Comparison of ENCODE assay signal across 8 mouse cellular contexts in the genomic region with DNA sequence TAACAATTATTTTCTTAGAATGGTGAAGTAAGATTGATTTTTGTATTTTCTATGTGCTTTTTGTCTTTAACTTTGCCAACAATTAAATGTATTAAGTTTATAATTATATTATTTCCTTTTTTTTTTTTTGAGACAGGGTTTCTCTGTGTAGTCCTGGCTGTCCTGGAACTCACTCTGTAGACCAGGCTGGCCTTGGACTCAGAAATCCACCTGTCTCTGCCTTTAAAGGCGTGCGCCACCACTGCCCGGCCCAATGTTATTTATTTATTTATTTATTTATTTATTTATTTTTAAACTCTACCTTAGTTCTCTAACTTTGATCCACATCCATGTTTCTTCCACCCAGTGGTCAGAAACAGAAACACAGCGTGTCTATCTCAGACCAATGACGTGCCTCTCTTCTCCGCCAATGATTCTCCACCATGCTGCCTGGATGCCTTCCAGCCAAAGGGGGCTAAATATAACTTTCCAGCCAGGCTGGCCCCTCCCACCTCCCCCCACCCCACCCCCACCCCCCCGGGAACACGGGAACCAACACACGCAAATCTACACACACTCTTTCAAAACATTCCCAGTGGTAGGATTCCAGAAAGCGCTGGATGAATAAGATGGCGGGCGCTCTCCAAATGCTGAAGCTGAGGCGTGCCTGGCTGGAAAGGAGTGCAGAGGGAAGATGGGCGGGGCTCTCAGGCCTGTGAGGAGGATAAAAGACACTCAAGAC. TPM values are rescaled to one million over a fixed set of nuclear protein-coding genes. Genes with fewer than 3 reads are reported as not detected.
A peak's percentile ranks its signal among the peaks of the same experiment; 100 is the strongest.
DNase-seq lines count a peak whose midpoint lies in the region; ATAC-seq lines count a peak whose summit lies in the region.

No protein-coding gene starts in this region.

- no peaks in the 10 kb centered on the region for H3K9me3 ChIP-seq in heart, embryonic 13.5 days
- no peaks in the 10 kb centered on the region for H3K9me3 ChIP-seq in kidney, embryonic 16.5 days (ENCODE audit: low read length)

- peak; percentile 40 to 81 for DNase-seq in left cerebral cortex, postnatal 14 days (ENCODE audit: low spot score in 2 of 2)
- DNase-seq in left cerebral cortex, postnatal 36 days (ENCODE audit: low spot score in 2 of 2) = no peak
- DNase-seq in embryo, embryonic 11.5 days (ENCODE audit: low read depth, low spot score) = peak; percentile 53
- no peak for DNase-seq in layer of hippocampus, postnatal 14 days (ENCODE audit: low spot score in 2 of 2)
- no peak for DNase-seq in layer of hippocampus, adult 18-20 months (ENCODE audit: low spot score in 2 of 2)

- no peaks in the 10 kb centered on the region for H3K36me3 ChIP-seq in heart, embryonic 13.5 days
- no peaks in the 10 kb centered on the region for H3K36me3 ChIP-seq in kidney, embryonic 16.5 days (ENCODE audit: insufficient read depth, low read length)

- H3K4me3 ChIP-seq in heart, embryonic 13.5 days = no peak overlapping the region
- H3K4me3 ChIP-seq in kidney, embryonic 16.5 days (ENCODE audit: low read length) = no peak overlapping the region

- no peak overlapping the region for H3K4me2 ChIP-seq in heart, embryonic 13.5 days
- H3K4me2 ChIP-seq in kidney, embryonic 16.5 days (replicated peaks; ENCODE audit: low read depth, low read length) = 0 out of 2 replicates have a peak overlapping the region, but pooled peaks have one; percentile 27

- H3K27ac ChIP-seq in heart, embryonic 13.5 days (replicated peaks) = no peak overlapping the region
- H3K27ac ChIP-seq in kidney, embryonic 16.5 days (ENCODE audit: low read length) = no peak overlapping the region

- H3K4me1 ChIP-seq in heart, embryonic 13.5 days = no peaks in the 10 kb centered on the region
- H3K4me1 ChIP-seq in kidney, embryonic 16.5 days (ENCODE audit: insufficient read depth, low read length) = no peaks in the 10 kb centered on the region

- 19% methylated on average over 14 of the region's 14 CpGs for WGBS in heart, embryonic 13.5 days
- 21% methylated on average over 14 of the region's 14 CpGs for WGBS in kidney, embryonic 16.5 days

- intact Hi-C loops in left cerebral cortex, postnatal 14 days (cut with DNase I) = no loop called here
- intact Hi-C loops in left cerebral cortex, postnatal 36 days (cut with DNase I) = no loop called here

- H3K9ac ChIP-seq in heart, embryonic 13.5 days = no peak overlapping the region
- H3K9ac ChIP-seq in kidney, embryonic 16.5 days (replicated peaks; ENCODE audit: low read length) = no peak overlapping the region

- ATAC-seq in heart, embryonic 13.5 days (ENCODE audit: extremely low read depth, insufficient number of reproducible peaks, low FRiP score, low TSS enrichment) = peak; percentile 67; the same call in 1 of the 2 replicates
- ATAC-seq in kidney, embryonic 16.5 days (ENCODE audit: low FRiP score, low TSS enrichment) = peak; percentile 74
- ATAC-seq in megakaryocyte progenitor cell, adult 5-6 weeks (replicated peaks; ENCODE audit: poor library complexity) = peak; percentile 70

- peaks cover 18% of the 10 kb centered on the region for H3K27me3 ChIP-seq in heart, embryonic 13.5 days (replicated peaks)
- no peaks in the 10 kb centered on the region for H3K27me3 ChIP-seq in kidney, embryonic 16.5 days (ENCODE audit: insufficient read depth, low read length)

RNA-seq across cellular contexts. Expression of a gene that starts 7.4 kb away (rescaled TPM):
- 100 to 1,000 TPM; 581 to 593 TPM for total RNA-seq in left cerebral cortex, postnatal 14 days (2021)
- 1,000 to 10,000 TPM in 1 of 2 experiments, 100 to 1,000 TPM in 1; 978 to 1,176 TPM for total RNA-seq in left cerebral cortex, postnatal 36 days (2021)
- 0.32 and 0.63 TPM in 2 replicates for polyA plus RNA-seq in heart, embryonic 13.5 days (2015; fragmentation: Nextera tagmentation; extraction: Ambion mirVana)
- 0.76 and 1.7 TPM in 2 replicates for polyA plus RNA-seq in kidney, embryonic 16.5 days (2015; fragmentation: Nextera tagmentation; extraction: Ambion mirVana)
- 0.05 and 0.25 TPM in 2 replicates for total RNA-seq in megakaryocyte progenitor cell, adult 5-6 weeks (2015)
- 0.04 and 0.20 TPM in 2 replicates for total RNA-seq in megakaryocyte progenitor cell, adult 5-6 weeks (2017)
- 100 to 1,000 TPM; 413 to 455 TPM for total RNA-seq in layer of hippocampus, postnatal 14 days (2021)
- 100 to 1,000 TPM; 839 to 860 TPM for total RNA-seq in layer of hippocampus, adult 18-20 months (2021)

RNA-seq across cellular contexts. Expression of a gene that starts 10.4 kb away (rescaled TPM):
- total RNA-seq in left cerebral cortex, postnatal 14 days (2021) = 100 to 1,000 TPM; 308 to 321 TPM
- total RNA-seq in left cerebral cortex, postnatal 36 days (2021) = 100 to 1,000 TPM; 267 to 287 TPM
- 133 and 136 TPM in 2 replicates for polyA plus RNA-seq in heart, embryonic 13.5 days (2015; fragmentation: Nextera tagmentation; extraction: Ambion mirVana)
- polyA plus RNA-seq in kidney, embryonic 16.5 days (2015; fragmentation: Nextera tagmentation; extraction: Ambion mirVana) = 206 and 212 TPM in 2 replicates
- total RNA-seq in megakaryocyte progenitor cell, adult 5-6 weeks (2015) = 63.6 and 66.8 TPM in 2 replicates
- 87.4 and 101 TPM in 2 replicates for total RNA-seq in megakaryocyte progenitor cell, adult 5-6 weeks (2017)
- 100 to 1,000 TPM; 298 to 304 TPM for total RNA-seq in layer of hippocampus, postnatal 14 days (2021)
- 100 to 1,000 TPM; 253 to 259 TPM for total RNA-seq in layer of hippocampus, adult 18-20 months (2021)

RNA-seq across cellular contexts. Expression of a gene that starts 33.0 kb away (rescaled TPM):
- 10 to 100 TPM; 41.2 to 44.7 TPM for total RNA-seq in left cerebral cortex, postnatal 14 days (2021)
- total RNA-seq in left cerebral cortex, postnatal 36 days (2021) = 10 to 100 TPM; 32.9 to 54.4 TPM
- 12.6 and 12.7 TPM in 2 replicates for polyA plus RNA-seq in heart, embryonic 13.5 days (2015; fragmentation: Nextera tagmentation; extraction: Ambion mirVana)
- polyA plus RNA-seq in kidney, embryonic 16.5 days (2015; fragmentation: Nextera tagmentation; extraction: Ambion mirVana) = 13.3 and 14.8 TPM in 2 replicates
- 41.9 and 44.0 TPM in 2 replicates for total RNA-seq in megakaryocyte progenitor cell, adult 5-6 weeks (2015)
- total RNA-seq in megakaryocyte progenitor cell, adult 5-6 weeks (2017) = 4.1 and 6.8 TPM in 2 replicates
- 10 to 100 TPM; 46.0 to 53.3 TPM for total RNA-seq in layer of hippocampus, postnatal 14 days (2021)
- 10 to 100 TPM; 48.1 to 53.2 TPM for total RNA-seq in layer of hippocampus, adult 18-20 months (2021)

RNA-seq across cellular contexts. Expression of a gene that starts 44.4 kb away (rescaled TPM):
- total RNA-seq in left cerebral cortex, postnatal 14 days (2021) = 10 to 100 TPM; 63.6 to 78.9 TPM
- total RNA-seq in left cerebral cortex, postnatal 36 days (2021) = 100 to 1,000 TPM in 1 of 2 experiments, 10 to 100 TPM in 1; 94.6 to 106 TPM
- polyA plus RNA-seq in heart, embryonic 13.5 days (2015; fragmentation: Nextera tagmentation; extraction: Ambion mirVana) = 23.2 and 23.8 TPM in 2 replicates
- polyA plus RNA-seq in kidney, embryonic 16.5 days (2015; fragmentation: Nextera tagmentation; extraction: Ambion mirVana) = 50.9 and 52.2 TPM in 2 replicates
- total RNA-seq in megakaryocyte progenitor cell, adult 5-6 weeks (2015) = 9.7 and 11.2 TPM in 2 replicates
- 11.4 and 12.1 TPM in 2 replicates for total RNA-seq in megakaryocyte progenitor cell, adult 5-6 weeks (2017)
- total RNA-seq in layer of hippocampus, postnatal 14 days (2021) = 10 to 100 TPM; 65.7 to 69.2 TPM
- 100 to 1,000 TPM; 103 to 114 TPM for total RNA-seq in layer of hippocampus, adult 18-20 months (2021)

RNA-seq across cellular contexts. Expression of a gene that starts 55.8 kb away (rescaled TPM):
- 10 to 100 TPM; 59.1 to 61.5 TPM for total RNA-seq in left cerebral cortex, postnatal 14 days (2021)
- total RNA-seq in left cerebral cortex, postnatal 36 days (2021) = 10 to 100 TPM; 54.9 to 60.1 TPM
- 84.0 and 86.4 TPM in 2 replicates for polyA plus RNA-seq in heart, embryonic 13.5 days (2015; fragmentation: Nextera tagmentation; extraction: Ambion mirVana)
- 115 and 123 TPM in 2 replicates for polyA plus RNA-seq in kidney, embryonic 16.5 days (2015; fragmentation: Nextera tagmentation; extraction: Ambion mirVana)
- total RNA-seq in megakaryocyte progenitor cell, adult 5-6 weeks (2015) = 88.3 and 93.1 TPM in 2 replicates
- 196 and 210 TPM in 2 replicates for total RNA-seq in megakaryocyte progenitor cell, adult 5-6 weeks (2017)
- total RNA-seq in layer of hippocampus, postnatal 14 days (2021) = 10 to 100 TPM; 56.3 to 59.4 TPM
- total RNA-seq in layer of hippocampus, adult 18-20 months (2021) = 10 to 100 TPM; 55.2 to 57.5 TPM

Comparison
In these comparisons a context has a peak if more than half of its experiments do, and no peak if none do; other contexts are left out.
1. DNase-seq: peak in left cerebral cortex, postnatal 14 days (2 of 2) and embryo, embryonic 11.5 days (single experiment); none in left cerebral cortex, postnatal 36 days (0 of 2), layer of hippocampus, postnatal 14 days (0 of 2) and layer of hippocampus, adult 18-20 months (0 of 2).
2. RNA of a gene that starts 7.4 kb away (total RNA-seq): 978 to 1,176 TPM in left cerebral cortex, postnatal 36 days, 839 to 860 TPM in layer of hippocampus, adult 18-20 months, 581 to 593 TPM in left cerebral cortex, postnatal 14 days and 413 to 455 TPM in layer of hippocampus, postnatal 14 days; 0.04 to 0.25 TPM in megakaryocyte progenitor cell, adult 5-6 weeks; every median in the first group is over 100 times any median in the second.
3. Peak in every context shown above with its lines, with median percentiles within 50 percentile points of each other: ATAC-seq.